Mouse (Mus musculus) MEL (cell line): ENCODE results near the gene Bahd1. TPM values are rescaled to one million over a fixed set of nuclear protein-coding genes. Genes with fewer than 3 reads are reported as not detected.

ENCODE experiments used
- DNase-seq: peaks from one replicate; pipeline ENCODE4 v3.0.0; 2011; ENCODE audit warnings: low read depth, low spot score
- H3K27ac ChIP-seq: 2 replicates; pipeline ENCODE4 v1.5.1; 2012; ENCODE audit warnings: low read depth, mild to moderate bottlenecking, control low read depth, low read length, moderate library complexity; ENCODE audit not compliant: control insufficient read depth
- H3K27me3 ChIP-seq, 2 experiments: fragments of 150-350 bp in 1 of 2; sonication (generic) in 1 of 2; 2 replicates each; pipeline ENCODE4 v1.6.1; 2012; ENCODE audit warnings: low read length in 2 of 2, mild to moderate bottlenecking in 2 of 2, improper control_type of control experiment in 1 of 2, moderate library complexity in 1 of 2; ENCODE audit not compliant: insufficient read depth in 2 of 2, control insufficient read depth in 1 of 2
- H3K36me3 ChIP-seq, 2 experiments: 2 replicates each; pipeline ENCODE4 v1.6.1; 2012 to 2014; ENCODE audit warnings: low read length in 2 of 2, improper control_type of control experiment in 1 of 2, inconsistent platforms in 1 of 2, mild to moderate bottlenecking in 1 of 2; ENCODE audit not compliant: insufficient read depth in 2 of 2, control insufficient read depth in 1 of 2
- H3K4me1 ChIP-seq, 2 experiments: fragments of 150-350 bp in 1 of 2; sonication (generic) in 1 of 2; 2 replicates each; pipeline ENCODE4 v1.6.1; 2012; ENCODE audit warnings: low read length in 2 of 2, improper control_type of control experiment in 1 of 2, mild to moderate bottlenecking in 1 of 2; ENCODE audit not compliant: insufficient read depth in 2 of 2, control insufficient read depth in 1 of 2
- H3K4me3 ChIP-seq, 2 experiments: fragments of 150-350 bp in 1 of 2; sonication (generic) in 1 of 2; 2 replicates each; pipeline ENCODE4 v1.5.1; 2012; ENCODE audit warnings: low read depth in 2 of 2, low read length in 2 of 2, mild to moderate bottlenecking in 2 of 2, moderate library complexity in 2 of 2, control low read depth in 1 of 2, improper control_type of control experiment in 1 of 2; ENCODE audit not compliant: control insufficient read depth in 1 of 2, insufficient read depth in 1 of 2
- H3K79me2 ChIP-seq: 2 replicates; pipeline ENCODE4 v1.6.1; 2012; ENCODE audit warnings: mild to moderate bottlenecking, low read length, moderate library complexity; ENCODE audit not compliant: control insufficient read depth, poor library complexity, insufficient read depth
- H3K9ac ChIP-seq: 2 replicates; pipeline ENCODE4 v1.6.1; 2012; ENCODE audit warnings: low read depth, mild to moderate bottlenecking, control low read depth, low read length, moderate library complexity; ENCODE audit not compliant: control insufficient read depth, poor library complexity, severe bottlenecking
- H3K9me3 ChIP-seq: fragments of 150-350 bp; sonication (generic); replicated peaks from 2 replicates; pipeline ENCODE4 v1.6.1; 2012; ENCODE audit warnings: mild to moderate bottlenecking, low read length, improper control_type of control experiment, moderate library complexity; ENCODE audit not compliant: insufficient read depth
- BHLHE40 ChIP-seq: IDR thresholded peaks from 2 replicates; pipeline ENCODE4 v1.6.1; 2012; ENCODE audit warnings: low read depth, mild to moderate bottlenecking, inconsistent platforms, low read length, improper control_type of control experiment, borderline replicate concordance
- CHD1 ChIP-seq: IDR thresholded peaks from 2 replicates; pipeline ENCODE4 v1.6.1; 2012; ENCODE audit warnings: low read depth, mild to moderate bottlenecking, inconsistent platforms, low read length, improper control_type of control experiment
- CHD2 ChIP-seq: IDR thresholded peaks from 2 replicates; pipeline ENCODE4 v1.6.1; 2011; ENCODE audit warnings: low read length, improper control_type of control experiment
- CTCF ChIP-seq, 3 experiments: IDR thresholded peaks in 2 of 3; conservative IDR thresholded peaks in 1 of 3; 2 replicates each; pipeline ENCODE4 v1.5.1; 2011 to 2012; ENCODE audit warnings: low read length in 3 of 3, low read depth in 2 of 3, mild to moderate bottlenecking in 2 of 3, improper control_type of control experiment in 1 of 3, inconsistent platforms in 1 of 3, mixed read lengths in 1 of 3, moderate library complexity in 1 of 3; ENCODE audit not compliant: control insufficient read depth in 1 of 3, insufficient read depth in 1 of 3, poor library complexity in 1 of 3, severe bottlenecking in 1 of 3
- E2F4 ChIP-seq: IDR thresholded peaks from 2 replicates; pipeline ENCODE4 v1.6.1; 2011; ENCODE audit warnings: low read depth, low read length, improper control_type of control experiment, borderline replicate concordance
- ELF1 ChIP-seq: IDR thresholded peaks from 2 replicates; pipeline ENCODE4 v1.6.1; 2014; ENCODE audit warnings: low read depth, mild to moderate bottlenecking, inconsistent platforms, low read length, improper control_type of control experiment, moderate library complexity
- EP300 ChIP-seq, 2 experiments: IDR thresholded peaks; 2 replicates each; pipeline ENCODE4 v1.6.1; 2011; ENCODE audit warnings: improper control_type of control experiment in 2 of 2, low read length in 2 of 2, low read depth in 1 of 2, mild to moderate bottlenecking in 1 of 2
- ETS1 ChIP-seq: IDR thresholded peaks from 2 replicates; pipeline ENCODE4 v1.6.1; 2012; ENCODE audit warnings: low read depth, mild to moderate bottlenecking, inconsistent platforms, low read length, improper control_type of control experiment, moderate library complexity
- JUND ChIP-seq: IDR thresholded peaks from 2 replicates; pipeline ENCODE4 v1.6.1; 2011; ENCODE audit warnings: low read depth, mild to moderate bottlenecking, improper control_type of control experiment, low read length
- MAFK ChIP-seq: IDR thresholded peaks from 2 replicates; pipeline ENCODE4 v1.6.1; 2011; ENCODE audit warnings: low read depth, mild to moderate bottlenecking, low read length, improper control_type of control experiment, borderline replicate concordance
- MAX ChIP-seq: IDR thresholded peaks from 2 replicates; pipeline ENCODE4 v1.6.1; 2011; ENCODE audit warnings: low read length, improper control_type of control experiment
- MAZ ChIP-seq: IDR thresholded peaks from 2 replicates; pipeline ENCODE4 v1.6.1; 2012; ENCODE audit warnings: low read depth, mild to moderate bottlenecking, inconsistent platforms, low read length, improper control_type of control experiment
- MXI1 ChIP-seq: IDR thresholded peaks from 2 replicates; pipeline ENCODE4 v1.6.1; 2011; ENCODE audit warnings: mild to moderate bottlenecking, low read depth, low read length, improper control_type of control experiment
- MYC ChIP-seq: IDR thresholded peaks from 2 replicates; pipeline ENCODE4 v1.6.1; 2011; ENCODE audit warnings: low read depth, mild to moderate bottlenecking, low read length, improper control_type of control experiment, moderate library complexity
- NELFE ChIP-seq: IDR thresholded peaks from 2 replicates; pipeline ENCODE4 v1.6.1; 2011; ENCODE audit warnings: low read depth, low read length, improper control_type of control experiment
- NRF1 ChIP-seq: IDR thresholded peaks from 2 replicates; pipeline ENCODE4 v1.6.1; 2014; ENCODE audit warnings: low read depth, mild to moderate bottlenecking, inconsistent platforms, low read length, improper control_type of control experiment, moderate library complexity; ENCODE audit not compliant: poor library complexity, insufficient read depth, severe bottlenecking
- POLR2A ChIP-seq, 2 experiments: IDR thresholded peaks; 2 replicates each; pipeline ENCODE4 v1.6.1; 2011 to 2012; ENCODE audit warnings: low read length in 2 of 2, mild to moderate bottlenecking in 2 of 2, control low read depth in 1 of 2, improper control_type of control experiment in 1 of 2, low read depth in 1 of 2, moderate library complexity in 1 of 2; ENCODE audit not compliant: control insufficient read depth in 1 of 2, insufficient read depth in 1 of 2, poor library complexity in 1 of 2
- POLR2AphosphoS2 ChIP-seq: IDR thresholded peaks from 2 replicates; pipeline ENCODE4 v1.6.1; 2011; ENCODE audit warnings: low read length, improper control_type of control experiment
- POLR2AphosphoS5 ChIP-seq: IDR thresholded peaks from 2 replicates; pipeline ENCODE4 v1.6.1; 2012; ENCODE audit warnings: low read depth, borderline replicate concordance, mild to moderate bottlenecking, inconsistent platforms, low read length, moderate library complexity, mixed read lengths
- SIN3A ChIP-seq: IDR thresholded peaks from 2 replicates; pipeline ENCODE4 v1.6.1; 2012; ENCODE audit warnings: low read length, improper control_type of control experiment, inconsistent platforms
- SMC3 ChIP-seq: IDR thresholded peaks from 2 replicates; pipeline ENCODE4 v1.6.1; 2011; ENCODE audit warnings: low read depth, low read length, improper control_type of control experiment
- TBP ChIP-seq: IDR thresholded peaks from 2 replicates; pipeline ENCODE4 v1.8.0; 2011; ENCODE audit warnings: low read depth, low read length, improper control_type of control experiment
- TCF12 ChIP-seq: IDR thresholded peaks from 2 replicates; pipeline ENCODE4 v1.6.1; 2014; ENCODE audit warnings: low read depth, mild to moderate bottlenecking, inconsistent platforms, low read length, improper control_type of control experiment, moderate library complexity
- UBTF ChIP-seq: IDR thresholded peaks from 2 replicates; pipeline ENCODE4 v1.6.1; 2012; ENCODE audit warnings: low read depth, mild to moderate bottlenecking, inconsistent platforms, low read length, improper control_type of control experiment, moderate library complexity, borderline replicate concordance; ENCODE audit not compliant: insufficient read depth
- USF1 ChIP-seq: IDR thresholded peaks from 2 replicates; pipeline ENCODE4 v1.6.1; 2014; ENCODE audit warnings: low read depth, mild to moderate bottlenecking, inconsistent platforms, low read length, improper control_type of control experiment, moderate library complexity
- ZC3H11A ChIP-seq: IDR thresholded peaks from 2 replicates; pipeline ENCODE4 v1.6.1; 2012; ENCODE audit warnings: low read depth, mild to moderate bottlenecking, inconsistent platforms, low read length, improper control_type of control experiment
- ZKSCAN1 ChIP-seq: IDR thresholded peaks from 2 replicates; pipeline ENCODE4 v1.6.1; 2012; ENCODE audit warnings: low read depth, mild to moderate bottlenecking, inconsistent platforms, low read length, improper control_type of control experiment, moderate library complexity
- ZMIZ1 ChIP-seq: IDR thresholded peaks from 2 replicates; pipeline ENCODE4 v1.6.1; 2012; ENCODE audit warnings: low read depth, mild to moderate bottlenecking, inconsistent platforms, low read length, improper control_type of control experiment, moderate library complexity
- ZNF384 ChIP-seq: IDR thresholded peaks from 2 replicates; pipeline ENCODE4 v1.6.1; 2012; ENCODE audit warnings: low read depth, mild to moderate bottlenecking, inconsistent platforms, low read length, improper control_type of control experiment
- polyA plus RNA-seq, 2 experiments: library from polyadenylated mRNA; stranded (reverse) in 1 of 2; unstranded in 1 of 2; fragments of >175 nt in 1 of 2; fragments of >200 nt in 1 of 2; gene quantifications; 2 replicates each; pipeline versions ENCODE4 v1.2.1 to v1.2.4; 2012; ENCODE audit warnings: low replicate concordance in 2 of 2, low read depth in 1 of 2; ENCODE audit not compliant: insufficient read length in 2 of 2, insufficient read depth in 1 of 2, missing spikeins in 1 of 2
- total RNA-seq: library from RNA; depleted of rRNA; stranded (reverse); fragments of 300-350 nt; gene quantifications from 2 replicates; pipeline ENCODE4 v1.2.3, GENCODE M21; 2012

Gene Bahd1
- total and polyA plus RNA-seq, 3 experiments = 8.0 to 24.7 TPM; not detected in 1

DNA sequence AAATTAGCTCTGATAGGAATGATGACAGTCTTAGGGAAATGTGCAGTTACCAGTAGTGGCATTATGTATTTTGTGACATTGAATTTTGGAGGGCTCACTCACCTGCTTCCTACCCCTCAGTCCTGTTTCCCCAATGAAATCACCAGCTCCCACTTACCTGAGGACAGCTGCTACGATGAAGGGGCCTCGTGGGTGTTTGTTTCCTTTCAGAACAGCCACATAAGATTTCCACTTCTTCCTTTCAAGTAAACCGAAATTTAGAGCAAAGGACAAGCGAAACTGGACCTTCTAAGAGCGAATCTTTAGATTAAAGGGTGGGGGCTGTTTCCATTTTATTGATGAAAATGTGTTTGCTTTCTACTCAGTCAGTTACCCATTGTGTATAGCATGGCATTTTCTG is 71.9 kb downstream of the Bahd1 start:
- no peak for TF ChIP-seq ZKSCAN1
- TF ChIP-seq CHD1 = no peak
- no peak for TF ChIP-seq UBTF
- no peak for TF ChIP-seq ZMIZ1
- no peak for TF ChIP-seq MAFK
- TF ChIP-seq POLR2AphosphoS5 = no peak
- TF ChIP-seq TCF12 = no peak
- TF ChIP-seq MAX = no peak
- TF ChIP-seq ZC3H11A = no peak
- no peak for TF ChIP-seq NELFE
- TF ChIP-seq MXI1 = no peak
- TF ChIP-seq NRF1 = no peak
- TF ChIP-seq SMC3 = no peak
- no peak for TF ChIP-seq ELF1
- TF ChIP-seq CHD2 = no peak
- no peak for TF ChIP-seq USF1
- Histone ChIP-seq H3K4me1 (peaks cover 6 to 11% of the 10 kb centered on the region in 2 experiments), H3K36me3 (peaks cover 0 to 7% of the 10 kb centered on the region in 2 experiments; a peak in 2 of 4 replicates), H3K27me3 (no peaks in the 10 kb centered on the region), H3K9me3 (no peaks in the 10 kb centered on the region), H3K4me3 (no peak overlapping the region), H3K27ac (no peak overlapping the region), H3K79me2 (peaks cover 2% of the 10 kb centered on the region; the same call in 1 of the 2 replicates), H3K9ac (peak overlapping the region; percentile 40)
- DNase-seq = peak; percentile 13

DNA sequence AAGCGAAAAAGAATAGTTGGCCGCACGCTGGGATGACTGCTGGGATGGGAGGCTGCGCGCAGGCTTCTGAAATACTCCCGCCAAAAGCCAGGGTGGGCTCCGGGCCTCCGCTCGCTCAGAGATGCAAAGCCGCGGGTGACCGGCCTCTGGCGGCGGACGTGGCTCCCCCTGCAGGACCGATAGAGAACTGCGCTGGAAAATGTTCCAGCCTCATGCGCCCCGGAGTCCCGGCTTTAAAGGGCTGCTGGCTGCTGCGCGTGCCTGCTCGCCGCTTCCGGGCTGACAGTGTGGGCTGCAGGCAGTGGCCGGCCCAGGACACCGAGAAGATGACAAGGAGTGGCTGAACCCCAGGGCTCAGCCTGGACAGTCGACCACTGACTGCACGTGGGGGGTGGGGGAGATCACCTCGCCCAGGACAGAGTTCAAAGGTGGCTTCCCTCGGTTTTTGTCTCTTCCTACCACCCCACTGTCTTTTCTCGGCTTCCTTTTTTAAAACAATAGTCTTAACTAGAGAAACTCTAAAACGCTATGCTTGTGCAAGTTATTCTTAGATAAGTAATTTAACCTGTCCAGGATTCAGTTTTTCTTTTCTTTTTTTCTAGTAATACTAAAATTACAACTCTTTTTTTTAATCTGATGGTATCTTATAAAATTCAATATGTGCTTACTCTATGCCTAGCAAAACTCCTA is 72.7 kb downstream of the Bahd1 start:
- H3K36me3 ChIP-seq = peaks cover 0 to 7% of the 10 kb centered on the region in 2 experiments; a peak in 2 of 4 replicates
- H3K4me3 ChIP-seq = peak overlapping the region; percentile 70 to 76
- peak overlapping the region; percentile 56 for H3K27ac ChIP-seq
- H3K27me3 ChIP-seq = no peaks in the 10 kb centered on the region
- DNase-seq = peak; percentile 92
- H3K79me2 ChIP-seq = peaks cover 2% of the 10 kb centered on the region; the same call in 1 of the 2 replicates
- H3K4me1 ChIP-seq = peaks cover 6 to 17% of the 10 kb centered on the region in 2 experiments
- no peaks in the 10 kb centered on the region for H3K9me3 ChIP-seq
- peak overlapping the region; percentile 92 for H3K9ac ChIP-seq
- TF ChIP-seq TBP = 0 out of 2 replicates have a peak, but pooled peaks have one; percentile 36
- TF ChIP-seq NELFE = peak; percentile 75
- peak; percentile 49; the same call in 1 of the 2 replicates for TF ChIP-seq ZC3H11A
- TF ChIP-seq JUND = no peak
- TF ChIP-seq CHD2 = no peak
- peak; percentile 28; the same call in 1 of the 2 replicates for TF ChIP-seq ETS1
- TF ChIP-seq MAZ = no peak
- peak; percentile 64 for TF ChIP-seq MYC
- peak in 1 of 2 experiments; percentile 40; a peak in 1 of 4 replicates for TF ChIP-seq EP300 (IDR thresholded peaks at IDR 0.05; ENCODE audit: low read depth in 1 of 2, low read length in 2 of 2)
- peak; percentile 91 for TF ChIP-seq MXI1
- peak; percentile 65 for TF ChIP-seq NRF1
- TF ChIP-seq CTCF (IDR thresholded peaks at IDR 0.05 in 2 of 3, conservative IDR thresholded peaks at IDR 0.05 in 1 of 3; ENCODE audit: control insufficient read depth in 1 of 3, insufficient read depth in 1 of 3, low read depth in 2 of 3, low read length in 3 of 3, poor library complexity in 1 of 3, severe bottlenecking in 1 of 3) = peak; percentile 72 to 86 (median 85)
- peak; percentile 9; the same call in 1 of the 2 replicates for TF ChIP-seq E2F4
- TF ChIP-seq ELF1 = peak; percentile 84
- TF ChIP-seq ZNF384 = peak; percentile 61
- TF ChIP-seq SMC3 = peak; percentile 73
- peak; percentile 68 to 81 for TF ChIP-seq POLR2A (IDR thresholded peaks at IDR 0.05; ENCODE audit: control insufficient read depth in 1 of 2, insufficient read depth in 1 of 2, low read depth in 1 of 2, low read length in 2 of 2, poor library complexity in 1 of 2)
- peak; percentile 90 for TF ChIP-seq SIN3A
- 0 out of 2 replicates have a peak, but pooled peaks have one; percentile 49 for TF ChIP-seq POLR2AphosphoS2
- peak; percentile 56; the same call in 1 of the 2 replicates for TF ChIP-seq BHLHE40
- peak; percentile 44 for TF ChIP-seq TCF12
- peak; percentile 95 for TF ChIP-seq UBTF
- TF ChIP-seq MAFK = no peak
